Comparison of ENCODE assay signal across 8 mouse cellular contexts in the genomic region with DNA sequence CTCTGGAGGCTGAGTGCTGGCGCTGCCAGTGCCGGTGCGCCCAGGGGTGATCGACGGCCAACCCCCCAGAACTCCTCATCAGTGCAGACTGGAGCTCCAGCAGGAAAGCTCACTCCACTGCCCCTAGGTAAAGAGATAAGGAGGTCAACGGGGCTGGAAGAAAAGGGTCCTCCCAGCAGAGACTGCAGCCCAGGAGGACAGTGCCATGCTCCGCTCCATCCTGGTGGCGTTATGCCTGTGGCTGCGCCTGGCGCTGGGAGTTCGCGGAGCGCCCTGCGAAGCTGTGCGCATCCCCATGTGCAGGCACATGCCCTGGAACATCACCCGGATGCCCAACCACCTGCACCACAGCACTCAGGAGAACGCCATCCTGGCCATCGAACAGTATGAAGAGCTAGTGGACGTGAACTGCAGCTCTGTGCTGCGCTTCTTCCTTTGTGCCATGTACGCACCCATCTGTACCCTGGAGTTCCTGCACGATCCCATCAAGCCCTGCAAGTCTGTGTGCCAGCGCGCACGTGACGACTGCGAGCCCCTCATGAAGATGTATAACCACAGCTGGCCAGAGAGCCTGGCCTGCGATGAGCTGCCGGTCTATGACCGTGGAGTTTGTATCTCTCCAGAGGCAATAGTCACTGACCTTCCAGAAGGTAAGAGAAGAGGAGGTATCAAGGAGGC. TPM values are rescaled to one million over a fixed set of nuclear protein-coding genes. Genes with fewer than 3 reads are reported as not detected.
DNase-seq lines count a peak whose midpoint lies in the region; ATAC-seq and TF ChIP-seq lines count a peak whose summit lies in the region.

No protein-coding gene starts in this region.

- ATAC-seq in megakaryocyte, adult 5-6 weeks (ENCODE audit: poor library complexity, severe bottlenecking): no peak
- ATAC-seq in forebrain, postnatal 0 days: peak; percentile 26
- peak; percentile 17; the same call in 1 of the 2 replicates for ATAC-seq in liver, embryonic 11.5 days (replicated peaks; ENCODE audit: low FRiP score)
- no peak for ATAC-seq in stomach, embryonic 16.5 days (ENCODE audit: insufficient read depth, low FRiP score)

- no peaks in the 10 kb centered on the region for H3K36me3 ChIP-seq in megakaryocyte, embryonic 14.5 days (replicated peaks; ENCODE audit: low read length)
- H3K36me3 ChIP-seq in forebrain, postnatal 0 days (ENCODE audit: insufficient read depth): no peaks in the 10 kb centered on the region
- H3K36me3 ChIP-seq in liver, embryonic 11.5 days (ENCODE audit: control insufficient read depth, insufficient read depth, low read length): no peaks in the 10 kb centered on the region
- no peaks in the 10 kb centered on the region for H3K36me3 ChIP-seq in stomach, embryonic 16.5 days (ENCODE audit: control insufficient read depth, insufficient read depth, low read length)

- peak overlapping the region; percentile 90 for H3K4me3 ChIP-seq in megakaryocyte, embryonic 14.5 days (replicated peaks)
- peak overlapping the region; percentile 46 for H3K4me3 ChIP-seq in forebrain, postnatal 0 days (ENCODE audit: low read depth, low read length)
- H3K4me3 ChIP-seq in liver, embryonic 11.5 days (ENCODE audit: low read depth, low read length): peak overlapping the region; percentile 53
- peak overlapping the region; percentile 54 for H3K4me3 ChIP-seq in stomach, embryonic 16.5 days (replicated peaks; ENCODE audit: low read length)

- peaks cover 25% of the 10 kb centered on the region for H3K4me1 ChIP-seq in megakaryocyte, embryonic 14.5 days
- H3K4me1 ChIP-seq in forebrain, postnatal 0 days (ENCODE audit: insufficient read depth): peaks cover 2% of the 10 kb centered on the region; the same call in 1 of the 2 replicates
- no peaks in the 10 kb centered on the region; the same call in none of the 2 replicates for H3K4me1 ChIP-seq in liver, embryonic 11.5 days (replicated peaks; ENCODE audit: control insufficient read depth, insufficient read depth, low read length)
- H3K4me1 ChIP-seq in stomach, embryonic 16.5 days (ENCODE audit: control insufficient read depth, insufficient read depth, low read length): peaks cover 6% of the 10 kb centered on the region

- H3K9me3 ChIP-seq in megakaryocyte, embryonic 14.5 days: no peaks in the 10 kb centered on the region
- H3K9me3 ChIP-seq in forebrain, postnatal 0 days (ENCODE audit: low read length): no peaks in the 10 kb centered on the region
- no peaks in the 10 kb centered on the region for H3K9me3 ChIP-seq in liver, embryonic 11.5 days (ENCODE audit: control insufficient read depth, low read length)
- H3K9me3 ChIP-seq in stomach, embryonic 16.5 days (replicated peaks; ENCODE audit: control insufficient read depth, low read length): no peaks in the 10 kb centered on the region

- H3K27me3 ChIP-seq in megakaryocyte, embryonic 14.5 days (replicated peaks): peaks cover 53% of the 10 kb centered on the region
- H3K27me3 ChIP-seq in forebrain, postnatal 0 days (ENCODE audit: insufficient read depth, low read length): 0 out of 2 replicates have a peak, but pooled peaks cover 8% of the 10 kb centered on the region
- peaks cover 18% of the 10 kb centered on the region for H3K27me3 ChIP-seq in liver, embryonic 11.5 days (replicated peaks; ENCODE audit: control insufficient read depth, insufficient read depth, low read length)
- peaks cover 14% of the 10 kb centered on the region for H3K27me3 ChIP-seq in stomach, embryonic 16.5 days (ENCODE audit: control insufficient read depth, insufficient read depth, low read length)

- 18% methylated on average over 30 of the region's 30 CpGs for WGBS in forebrain, postnatal 0 days
- WGBS in liver, embryonic 11.5 days: 26% methylated on average over 30 of the region's 30 CpGs
- WGBS in stomach, embryonic 16.5 days: 19% methylated on average over 30 of the region's 30 CpGs

- peak overlapping the region; percentile 78 for H3K4me2 ChIP-seq in forebrain, postnatal 0 days (ENCODE audit: low read depth)
- H3K4me2 ChIP-seq in liver, embryonic 11.5 days: peak overlapping the region; percentile 92
- peak overlapping the region; percentile 85 for H3K4me2 ChIP-seq in stomach, embryonic 16.5 days (ENCODE audit: low read depth, low read length)

- no peak overlapping the region for H3K27ac ChIP-seq in forebrain, postnatal 0 days (ENCODE audit: low read depth, low read length)
- no peak overlapping the region for H3K27ac ChIP-seq in liver, embryonic 11.5 days (ENCODE audit: low read depth, low read length)
- no peak overlapping the region for H3K27ac ChIP-seq in stomach, embryonic 16.5 days (ENCODE audit: low read length)

- TF ChIP-seq CTCF in forebrain, postnatal 0 days (IDR thresholded peaks at IDR 0.05; ENCODE audit: low read depth): peak; percentile 15; the same call in 1 of the 2 replicates

- DNase-seq in cerebellum, adult 11-12 months: peak; percentile 25
- DNase-seq in cerebellum, adult 11 months: no peak
- peak; percentile 51 for DNase-seq in forebrain, postnatal 0 days
- DNase-seq in liver, embryonic 11.5 days (ENCODE audit: low spot score): no peak
- DNase-seq in spleen, postnatal 4 days (ENCODE audit: low spot score in 2 of 2): no peak

- peak overlapping the region; percentile 55 for H3K9ac ChIP-seq in forebrain, postnatal 0 days
- H3K9ac ChIP-seq in liver, embryonic 11.5 days (ENCODE audit: low read depth, low read length): peak overlapping the region; percentile 56
- H3K9ac ChIP-seq in stomach, embryonic 16.5 days (ENCODE audit: low read length): peak overlapping the region; percentile 68

RNA-seq across cellular contexts. Expression of a gene that starts 0.5 kb away (rescaled TPM):
- not detected in 2 replicates for polyA plus RNA-seq in megakaryocyte, embryonic 14.5 days (2012; ENCODE audit: insufficient read depth, low replicate concordance)
- total RNA-seq in megakaryocyte, adult 5-6 weeks (2015): 1.8 TPM in 2 replicates
- total RNA-seq in megakaryocyte, adult 5-6 weeks (2017): 0.33 and 1.9 TPM in 2 replicates
- total RNA-seq in forebrain, postnatal 0 days (2014; rRNA removed): 1.7 and 2.2 TPM in 2 replicates
- polyA plus RNA-seq in forebrain, postnatal 0 days (2015; fragmentation: Nextera tagmentation; extraction: Ambion mirVana): 1.5 and 3.0 TPM in 2 replicates
- polyA plus RNA-seq in liver, embryonic 11.5 days (2014; fragmentation: Nextera tagmentation; extraction: Ambion mirVana): 1.0 and 1.2 TPM in 2 replicates
- 12.0 and 12.2 TPM in 2 replicates for polyA plus RNA-seq in stomach, embryonic 16.5 days (2015; fragmentation: Nextera tagmentation; extraction: Ambion mirVana)

RNA-seq across cellular contexts. Expression of a gene that starts 3.6 kb away (rescaled TPM):
- 2.2 TPM in 1 of 2 replicates, not detected in the other for polyA plus RNA-seq in megakaryocyte, embryonic 14.5 days (2012; ENCODE audit: insufficient read depth, low replicate concordance)
- 0.59 and 1.2 TPM in 2 replicates for total RNA-seq in megakaryocyte, adult 5-6 weeks (2015)
- total RNA-seq in megakaryocyte, adult 5-6 weeks (2017): 0.11 and 0.69 TPM in 2 replicates
- 29.6 and 29.8 TPM in 2 replicates for total RNA-seq in forebrain, postnatal 0 days (2014; rRNA removed)
- polyA plus RNA-seq in forebrain, postnatal 0 days (2015; fragmentation: Nextera tagmentation; extraction: Ambion mirVana): 29.1 and 34.4 TPM in 2 replicates
- polyA plus RNA-seq in liver, embryonic 11.5 days (2014; fragmentation: Nextera tagmentation; extraction: Ambion mirVana): 22.5 and 25.3 TPM in 2 replicates
- 16.7 and 18.2 TPM in 2 replicates for polyA plus RNA-seq in stomach, embryonic 16.5 days (2015; fragmentation: Nextera tagmentation; extraction: Ambion mirVana)

Comparison
In these comparisons a context has a peak if more than half of its experiments do, and no peak if none do; other contexts are left out.
1. DNase-seq: peak in cerebellum, adult 11-12 months (single experiment) and forebrain, postnatal 0 days (single experiment); none in cerebellum, adult 11 months (single experiment), liver, embryonic 11.5 days (single experiment) and spleen, postnatal 4 days (0 of 2).
2. ATAC-seq: peak in forebrain, postnatal 0 days (single experiment) and liver, embryonic 11.5 days (single experiment); none in megakaryocyte, adult 5-6 weeks (single experiment) and stomach, embryonic 16.5 days (single experiment).
3. Peak in every context shown above with its lines, with median percentiles within 50 percentile points of each other: H3K4me3 ChIP-seq, H3K4me2 ChIP-seq and H3K9ac ChIP-seq.